Mouse (Mus musculus): ENCODE results near the gene Sp1. TPM values are rescaled to one million over a fixed set of nuclear protein-coding genes. Genes with fewer than 3 reads are reported as not detected.

Gene Sp1
- polyA plus RNA-seq, 1 experiment from 2014 or later, result 4.6 TPM

DNA sequence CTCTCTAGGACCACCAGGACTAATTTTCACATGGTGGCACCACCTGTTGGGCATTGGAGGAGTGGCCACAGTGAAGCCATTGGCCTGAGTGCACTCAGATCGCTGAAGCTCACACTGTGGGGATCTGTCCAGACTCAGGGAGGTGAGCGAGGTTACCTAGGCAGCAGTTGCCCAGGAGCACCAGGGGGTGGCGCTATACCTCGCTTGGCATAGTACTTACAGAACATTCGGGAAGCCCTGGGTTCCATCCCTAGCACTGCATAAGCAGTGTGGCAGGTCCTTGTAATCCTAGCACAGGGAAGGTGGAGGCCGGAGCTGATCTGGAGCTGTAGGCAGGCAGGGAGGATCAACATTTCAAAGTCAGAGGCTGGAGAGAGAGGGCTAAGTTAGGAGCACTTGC is 50.0 kb downstream of the Sp1 start:
- Histone ChIP-seq H3K4me2 (no peak overlapping the region), H3K9me3 (no peaks in the 10 kb centered on the region), H3K4me3 (no peak overlapping the region), H3K9ac (no peak overlapping the region), H3K27ac (no peak overlapping the region), H3K4me1 (replicated peaks) (peaks cover 26% of the 10 kb centered on the region), H3K36me3 (no peaks in the 10 kb centered on the region), H3K27me3 (no peaks in the 10 kb centered on the region)
- WGBS, result 36% methylated on average over 6 of the region's 6 CpGs
- ATAC-seq (ENCODE audit: low FRiP score), result no peak

DNA sequence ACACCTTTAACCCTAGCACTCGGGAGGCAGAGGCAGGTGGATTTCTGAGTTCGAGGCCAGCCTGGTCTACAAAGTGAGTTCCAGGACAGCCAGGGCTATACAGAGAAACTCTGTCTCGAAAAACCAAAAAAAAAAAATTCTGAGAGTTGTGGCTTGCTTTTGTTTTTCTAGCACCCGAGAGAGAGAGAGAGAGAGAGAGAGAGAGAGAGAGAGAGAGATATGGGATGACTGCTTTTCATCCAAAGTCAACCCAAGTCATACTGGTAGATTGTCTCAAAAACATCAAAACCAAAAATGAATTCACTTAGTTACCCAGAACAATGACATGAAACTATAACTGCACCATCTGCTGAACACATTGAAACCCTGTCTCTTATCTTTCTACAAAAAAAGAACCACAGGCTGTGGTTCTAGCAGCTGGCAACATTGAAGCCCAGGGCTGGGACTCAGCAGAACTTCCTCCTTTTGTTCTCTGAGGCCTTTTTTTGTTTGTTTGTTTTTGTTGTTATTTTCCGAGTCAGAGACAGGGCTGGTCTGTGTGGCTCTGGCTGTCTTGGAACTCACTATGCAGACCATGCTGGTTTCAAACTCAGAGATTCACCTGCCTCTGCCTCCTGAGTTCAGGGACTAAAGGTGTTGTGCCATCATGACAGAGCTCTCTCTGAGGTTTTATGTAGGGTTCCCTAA is 52.2 kb downstream of the Sp1 start:
- H3K9me3 ChIP-seq, result no peaks in the 10 kb centered on the region
- H3K4me2 ChIP-seq, result peak overlapping the region; percentile 64
- H3K27ac ChIP-seq, result peak overlapping the region; percentile 48
- H3K36me3 ChIP-seq, result peaks cover 9% of the 10 kb centered on the region
- H3K9ac ChIP-seq, result peak overlapping the region; percentile 67
- H3K4me1 ChIP-seq (replicated peaks), result peaks cover 31% of the 10 kb centered on the region
- no peak for ATAC-seq (ENCODE audit: low FRiP score)
- H3K27me3 ChIP-seq, result no peaks in the 10 kb centered on the region
- 74% methylated on average over 5 of the region's 5 CpGs for WGBS
- peak overlapping the region; percentile 52 for H3K4me3 ChIP-seq

DNA sequence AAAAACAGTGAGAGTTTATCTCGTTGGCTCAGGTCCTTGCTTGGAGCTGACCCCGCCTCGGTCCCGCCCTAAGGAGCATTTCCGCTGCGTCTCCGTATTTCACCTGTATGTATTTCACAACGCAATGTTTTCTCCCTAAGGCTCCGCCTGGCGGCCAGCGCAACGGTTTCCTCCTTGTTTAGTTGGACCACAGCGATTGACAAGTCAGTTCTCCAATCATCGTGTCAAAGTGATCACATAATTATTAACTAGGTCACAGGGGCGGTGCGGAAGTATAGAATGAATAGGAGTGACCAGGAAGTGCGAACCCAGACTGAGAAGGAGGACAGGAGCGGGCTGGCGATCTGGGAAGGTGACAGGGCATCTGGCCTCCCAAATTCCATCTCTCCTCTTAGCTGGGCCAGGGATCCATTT is 53.0 kb downstream of the Sp1 start, which contains the start of gene Prr13:
TSS of gene Prr13 (plus strand) at position 125 of the 414 bp plus-strand sequence.
- under 1% methylated on average over 19 of the region's 19 CpGs for WGBS
- Histone ChIP-seq H3K4me1 (replicated peaks) (peaks cover 31% of the 10 kb centered on the region), H3K36me3 (peaks cover 15% of the 10 kb centered on the region), H3K4me3 (peak within 1 kb of the TSS; percentile 52), H3K27me3 (no peaks in the 10 kb centered on the region), H3K9me3 (no peaks in the 10 kb centered on the region), H3K9ac (peak within 1 kb of the TSS; percentile 67), H3K4me2 (peak within 1 kb of the TSS; percentile 64), H3K27ac (peak within 1 kb of the TSS; percentile 48)
- peak; percentile 83 for ATAC-seq (ENCODE audit: low FRiP score)

DNA sequence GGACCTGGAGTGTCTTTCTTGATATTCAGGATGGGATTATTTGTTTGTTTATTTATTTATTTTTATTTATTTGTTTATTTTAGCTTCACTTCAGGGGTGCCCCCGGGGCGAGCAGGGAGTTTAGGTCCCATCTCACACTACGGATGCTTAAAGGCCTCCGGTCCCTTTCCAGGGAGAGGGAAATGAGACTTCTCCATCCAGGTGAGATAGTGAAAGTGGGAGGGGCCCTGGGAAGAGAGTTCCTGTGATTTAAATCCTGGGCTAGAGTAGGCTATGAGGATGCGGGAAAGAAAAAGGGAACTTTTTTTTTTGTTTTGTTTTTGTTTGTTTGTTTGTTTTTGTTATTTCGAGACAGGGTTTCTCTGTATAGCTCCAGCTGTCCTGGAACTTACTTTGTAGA is 53.4 kb downstream of the Sp1 start:
- WGBS, result 35% methylated on average over 6 of the region's 6 CpGs
- ATAC-seq (ENCODE audit: low FRiP score), result no peak
- 0 out of 2 replicates have a peak overlapping the region, but pooled peaks have one; percentile 48 for H3K27ac ChIP-seq
- peak overlapping the region; percentile 64 for H3K4me2 ChIP-seq
- no peaks in the 10 kb centered on the region for H3K9me3 ChIP-seq
- H3K36me3 ChIP-seq, result peaks cover 15% of the 10 kb centered on the region
- H3K4me1 ChIP-seq (replicated peaks), result peaks cover 31% of the 10 kb centered on the region
- peak overlapping the region; percentile 67 for H3K9ac ChIP-seq
- H3K27me3 ChIP-seq, result no peaks in the 10 kb centered on the region
- peak overlapping the region; percentile 52 for H3K4me3 ChIP-seq

DNA sequence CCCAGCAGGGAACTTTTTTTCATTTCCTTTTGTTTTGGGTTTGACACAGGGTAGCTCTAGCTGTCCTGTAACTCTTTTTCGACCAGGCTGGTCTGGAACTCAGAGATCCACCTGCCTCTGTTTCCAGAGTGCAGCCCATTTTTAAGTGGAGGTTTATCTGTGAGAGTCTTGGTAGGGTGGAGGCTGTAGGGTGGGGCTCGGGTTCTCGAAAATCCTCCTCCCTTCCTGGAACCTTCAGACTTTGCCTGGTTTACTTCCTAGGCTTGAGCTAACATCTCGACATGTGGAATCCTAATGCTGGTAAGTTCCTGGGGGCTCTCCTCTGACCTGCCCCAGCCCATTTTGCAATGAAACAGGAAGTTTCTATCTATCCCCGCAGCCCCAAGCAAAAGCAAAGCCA is 53.9 kb downstream of the Sp1 start:
- Histone ChIP-seq H3K9ac (peak overlapping the region; percentile 67), H3K27me3 (no peaks in the 10 kb centered on the region), H3K9me3 (no peaks in the 10 kb centered on the region), H3K4me3 (peak overlapping the region; percentile 52; the same call in 1 of the 2 replicates), H3K36me3 (peaks cover 15% of the 10 kb centered on the region), H3K27ac (no peak overlapping the region), H3K4me1 (replicated peaks) (peaks cover 31% of the 10 kb centered on the region), H3K4me2 (peak overlapping the region; percentile 64)
- 75% methylated on average over 5 of the region's 5 CpGs for WGBS
- no peak for ATAC-seq (ENCODE audit: low FRiP score)

DNA sequence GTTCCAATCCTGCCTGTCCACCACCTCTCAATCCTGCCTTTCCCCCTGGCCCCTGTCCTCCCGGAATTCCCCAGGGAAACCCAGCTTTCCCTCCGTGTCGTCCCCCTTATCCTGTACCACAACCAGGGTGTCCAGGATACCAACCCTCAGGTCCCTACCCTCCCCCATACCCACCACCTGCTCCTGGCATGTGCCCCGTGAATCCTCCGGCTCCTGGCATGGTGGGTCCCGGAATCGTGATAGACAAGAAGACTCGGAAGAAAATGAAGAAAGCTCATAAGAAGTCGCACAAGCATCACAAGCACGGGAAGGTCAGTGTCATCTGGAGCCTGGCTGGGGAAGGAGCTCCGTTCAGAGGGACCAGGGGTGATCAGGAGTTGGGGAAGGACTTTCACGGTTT is 54.5 kb downstream of the Sp1 start:
- Histone ChIP-seq H3K27ac (no peak overlapping the region), H3K9ac (peak overlapping the region; percentile 55), H3K36me3 (peaks cover 15% of the 10 kb centered on the region), H3K9me3 (no peaks in the 10 kb centered on the region), H3K4me3 (no peak overlapping the region), H3K27me3 (no peaks in the 10 kb centered on the region), H3K4me1 (replicated peaks) (peaks cover 31% of the 10 kb centered on the region), H3K4me2 (no peak overlapping the region)
- WGBS, result 80% methylated on average over 12 of the region's 12 CpGs
- no peak for ATAC-seq (ENCODE audit: low FRiP score)

DNA sequence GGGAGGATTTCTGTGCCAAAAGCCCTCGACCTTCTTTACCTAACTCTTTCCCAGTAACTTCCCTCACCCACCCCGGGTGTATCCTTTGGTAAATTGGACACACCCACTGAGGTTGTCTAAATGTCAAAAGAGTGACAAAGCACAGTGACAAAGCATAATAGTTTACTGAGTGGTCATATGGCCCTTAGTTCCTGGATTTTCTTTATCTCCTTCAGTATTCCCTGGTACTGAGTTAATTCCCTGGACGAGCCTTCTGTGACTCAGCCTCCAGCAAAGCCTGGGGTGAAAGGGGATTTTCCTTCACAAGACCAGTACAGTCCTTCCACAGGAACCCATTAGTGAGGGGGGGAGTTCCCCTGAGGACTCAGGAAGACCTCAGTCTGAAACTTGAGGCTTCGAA is 55.0 kb downstream of the Sp1 start:
- H3K27me3 ChIP-seq, result no peaks in the 10 kb centered on the region
- no peak overlapping the region; the same call in 1 of the 2 replicates for H3K27ac ChIP-seq
- H3K4me2 ChIP-seq, result no peak overlapping the region
- ATAC-seq (ENCODE audit: low FRiP score), result no peak
- H3K36me3 ChIP-seq, result peaks cover 15% of the 10 kb centered on the region
- H3K9me3 ChIP-seq, result no peaks in the 10 kb centered on the region
- 66% methylated on average over 4 of the region's 4 CpGs for WGBS
- H3K4me3 ChIP-seq, result no peak overlapping the region
- 0 out of 2 replicates have a peak overlapping the region, but pooled peaks have one; percentile 24 for H3K9ac ChIP-seq
- peaks cover 31% of the 10 kb centered on the region for H3K4me1 ChIP-seq (replicated peaks)

DNA sequence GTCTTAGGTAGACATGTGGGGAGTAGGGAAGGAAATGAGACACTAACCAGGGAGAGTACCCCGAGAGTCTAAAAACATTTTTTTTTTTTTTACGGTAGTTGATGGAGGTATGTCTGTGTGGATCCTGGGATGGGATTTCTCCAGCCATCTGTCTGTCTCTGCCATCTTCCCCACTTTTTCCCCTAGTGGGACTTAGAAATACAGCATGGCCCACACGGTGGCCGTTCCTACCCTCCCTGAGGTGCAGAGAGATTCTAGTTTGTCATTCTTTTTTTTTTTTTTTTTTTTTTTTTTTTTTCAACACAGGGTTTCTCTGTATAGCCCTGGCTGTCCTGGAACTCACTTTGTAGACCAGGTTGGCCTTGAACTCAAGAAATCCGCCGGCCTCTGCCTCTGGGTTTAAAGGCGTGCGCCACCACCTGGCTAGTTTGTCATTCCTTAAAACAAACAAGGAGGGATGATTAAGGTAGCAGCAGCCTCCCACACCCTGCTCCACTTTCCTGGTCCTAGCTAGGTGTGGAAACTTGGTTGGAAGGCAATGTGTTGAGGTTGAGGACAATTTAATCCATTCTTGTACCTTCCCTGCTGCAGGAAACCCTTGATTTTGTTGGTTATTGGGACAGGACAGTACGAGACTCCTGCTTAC is 55.6 kb downstream of the Sp1 start:
- Histone ChIP-seq H3K27me3 (no peaks in the 10 kb centered on the region), H3K9ac (0 out of 2 replicates have a peak overlapping the region, but pooled peaks have one; percentile 24), H3K27ac (no peak overlapping the region), H3K4me1 (replicated peaks) (peaks cover 31% of the 10 kb centered on the region), H3K36me3 (peaks cover 15% of the 10 kb centered on the region), H3K4me3 (no peak overlapping the region), H3K9me3 (no peaks in the 10 kb centered on the region), H3K4me2 (no peak overlapping the region)
- no peak for ATAC-seq (ENCODE audit: low FRiP score)
- whole genome bisulfite sequencing, result 88% methylated on average over 9 of the region's 9 CpGs

DNA sequence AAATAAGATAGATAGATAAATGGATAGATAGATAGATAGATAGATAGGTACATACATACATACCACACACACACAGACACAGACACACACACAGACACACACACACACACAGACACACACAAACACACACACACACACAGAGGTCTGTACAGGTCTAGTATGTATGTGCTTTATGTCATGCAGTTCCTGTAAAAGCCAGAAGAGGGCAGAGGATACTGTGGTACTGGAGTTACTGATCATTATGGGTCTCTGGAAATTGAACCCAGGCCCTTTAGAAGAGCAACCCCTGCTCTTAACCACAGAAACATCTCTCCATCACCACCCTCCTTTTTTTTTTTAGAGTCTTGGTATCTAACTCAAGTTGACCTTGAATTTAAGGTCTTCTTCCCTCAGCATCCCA is 57.7 kb downstream of the Sp1 start:
- Histone ChIP-seq H3K9me3 (no peaks in the 10 kb centered on the region), H3K27me3 (no peaks in the 10 kb centered on the region)
- no peak for ATAC-seq (ENCODE audit: low FRiP score)

DNA sequence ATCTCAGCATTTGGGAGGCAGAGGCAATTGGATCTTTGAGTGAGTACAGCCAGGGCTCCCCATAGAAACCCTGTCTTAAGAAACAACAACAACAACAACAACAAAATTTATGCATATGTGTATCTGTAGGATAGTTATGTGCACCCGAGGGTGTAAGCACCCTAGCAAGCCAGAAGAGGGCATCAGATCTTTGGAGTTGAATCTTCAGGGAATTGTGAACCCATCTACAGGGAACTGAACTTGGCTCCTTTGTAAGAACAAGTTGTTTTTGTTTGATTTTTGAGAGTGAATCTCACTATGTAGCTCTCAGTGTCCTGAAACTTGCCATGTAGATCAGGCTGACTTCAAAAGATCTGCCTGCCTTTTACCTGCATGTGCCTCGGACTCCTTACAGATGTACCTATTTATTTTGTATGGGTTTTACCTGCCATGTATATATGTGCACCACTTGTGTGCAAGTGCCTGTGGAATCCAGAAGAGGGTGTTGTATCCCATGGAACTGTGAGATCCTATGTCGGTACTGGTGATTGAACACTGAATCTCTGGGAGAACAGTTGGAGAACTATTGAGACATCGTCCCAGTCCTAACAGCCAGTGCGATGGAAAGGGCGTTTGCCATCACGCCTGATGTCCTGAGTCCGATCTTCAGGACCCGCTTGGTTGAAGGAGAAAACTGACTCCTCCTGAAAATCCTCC is 62.9 kb downstream of the Sp1 start:
- Histone ChIP-seq H3K36me3 (peaks cover 4% of the 10 kb centered on the region; the same call in 1 of the 2 replicates), H3K9ac (no peak overlapping the region), H3K27ac (no peak overlapping the region), H3K4me2 (no peak overlapping the region), H3K4me1 (replicated peaks) (peaks cover 17% of the 10 kb centered on the region), H3K4me3 (no peak overlapping the region), H3K9me3 (no peaks in the 10 kb centered on the region), H3K27me3 (no peaks in the 10 kb centered on the region)
- WGBS, result 98% methylated on average over 9 of the region's 9 CpGs
- no peak for ATAC-seq (ENCODE audit: low FRiP score)

More for the DNA sequence above, 57.7 kb downstream of the Sp1 start:
- H3K9ac ChIP-seq, result no peak overlapping the region
- H3K4me3 ChIP-seq, result no peak overlapping the region
- no peak overlapping the region for H3K27ac ChIP-seq
- no peak overlapping the region for H3K4me2 ChIP-seq
- H3K36me3 ChIP-seq, result peaks cover 19% of the 10 kb centered on the region
- H3K4me1 ChIP-seq (replicated peaks), result peaks cover 27% of the 10 kb centered on the region

DNA sequence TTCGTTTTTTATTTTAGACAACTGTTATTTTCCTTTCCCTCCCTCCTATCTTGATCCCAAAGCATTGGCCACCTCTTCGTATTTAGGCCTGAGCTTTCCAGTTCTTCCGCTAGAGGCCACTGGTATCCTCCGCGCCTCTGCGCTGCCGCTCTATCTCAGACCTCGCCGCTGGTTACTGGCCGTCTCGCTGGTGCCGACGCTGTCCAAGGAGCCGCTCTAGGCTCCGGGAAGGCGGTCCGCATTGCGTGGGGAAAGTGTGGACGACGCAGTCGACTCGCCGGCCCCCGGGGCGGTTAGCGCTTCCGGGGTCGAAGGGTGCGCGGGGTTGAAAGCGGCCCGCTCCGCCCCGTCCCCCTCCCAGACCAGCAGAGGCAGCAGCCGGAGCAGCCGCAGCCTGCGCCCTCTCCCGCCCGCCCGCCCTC is 64.3 kb downstream of the Sp1 start, which contains the start of gene Pcbp2:
TSS of gene Pcbp2 (plus strand) at position 357 of the 422 bp plus-strand sequence.
- 1% methylated on average over 32 of the region's 40 CpGs for WGBS
- Histone ChIP-seq H3K27me3 (no peaks in the 10 kb centered on the region), H3K36me3 (peaks cover 17% of the 10 kb centered on the region), H3K4me3 (peak within 1 kb of the TSS; percentile 79), H3K9ac (peak within 1 kb of the TSS; percentile 91), H3K4me2 (peak within 1 kb of the TSS; percentile 68), H3K9me3 (no peaks in the 10 kb centered on the region), H3K27ac (peak within 1 kb of the TSS; percentile 97), H3K4me1 (replicated peaks) (peaks cover 17% of the 10 kb centered on the region)
- ATAC-seq (ENCODE audit: low FRiP score), result peak; percentile 99

DNA sequence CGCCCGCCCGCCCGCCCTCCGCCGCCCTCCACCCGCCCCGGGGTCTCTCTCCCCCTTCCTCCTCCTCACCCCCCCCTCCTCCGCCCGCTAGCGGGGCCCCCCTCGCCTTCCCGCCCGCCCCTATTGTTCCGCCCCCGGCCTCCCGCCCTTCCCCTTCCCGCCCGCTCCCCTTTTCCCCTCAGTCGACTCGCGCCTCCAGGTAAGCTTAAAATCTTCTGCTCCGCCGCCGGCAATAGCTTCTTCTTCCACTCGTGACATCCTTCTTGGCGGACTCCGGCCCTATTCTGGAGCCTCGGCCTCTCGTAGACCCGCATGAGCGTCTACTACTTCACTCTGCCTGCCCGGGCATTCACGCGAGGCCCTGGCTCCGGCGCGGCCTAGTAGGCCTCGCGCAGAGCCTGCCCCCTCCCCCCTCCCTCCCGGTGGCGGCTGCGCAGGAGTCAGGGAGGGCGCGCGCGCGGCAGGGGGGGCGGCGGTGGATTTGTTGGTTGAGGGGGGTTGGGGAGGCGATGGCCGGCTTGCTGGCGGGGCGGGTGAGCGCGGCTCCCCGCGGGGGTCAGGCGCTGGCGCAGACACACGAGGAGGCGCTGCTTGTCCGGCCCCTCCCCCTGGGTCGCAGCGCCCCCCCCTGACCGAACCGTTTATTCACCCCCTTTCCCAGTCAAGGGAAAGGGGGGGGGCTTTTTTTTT is 64.8 kb downstream of the Sp1 start:
- peaks cover 23% of the 10 kb centered on the region for H3K36me3 ChIP-seq
- H3K4me2 ChIP-seq, result peak overlapping the region; percentile 68
- peak overlapping the region; percentile 97 for H3K27ac ChIP-seq
- under 1% methylated on average over 42 of the region's 67 CpGs for WGBS
- no peaks in the 10 kb centered on the region for H3K27me3 ChIP-seq
- ATAC-seq (ENCODE audit: low FRiP score), result peak; percentile 82
- peaks cover 17% of the 10 kb centered on the region for H3K4me1 ChIP-seq (replicated peaks)
- peak overlapping the region; percentile 79 for H3K4me3 ChIP-seq
- H3K9me3 ChIP-seq, result no peaks in the 10 kb centered on the region
- H3K9ac ChIP-seq, result peak overlapping the region; percentile 91
